Mouse (Mus musculus): ENCODE results near the gene Hoxc6. TPM values are rescaled to one million over a fixed set of nuclear protein-coding genes. Genes with fewer than 3 reads are reported as not detected.
A peak's percentile ranks its signal among the peaks of the same experiment; 100 is the strongest.

The Hoxc6 gene
- total and polyA plus RNA-seq, 2 experiments from 2014 or later, result not detected

- Histone ChIP-seq H3K4me3 (ENCODE audit: low read depth, low read length) (peak overlapping the region; percentile 18; the same call in 1 of the 2 replicates), H3K9ac (no peak overlapping the region)
- 3% methylated on average over 17 of the region's 17 CpGs for WGBS
Observed at GRCm38 (mm10) chr15:103013238-103013984, 15.4 kb downstream of the Hoxc6 start.

DNA sequence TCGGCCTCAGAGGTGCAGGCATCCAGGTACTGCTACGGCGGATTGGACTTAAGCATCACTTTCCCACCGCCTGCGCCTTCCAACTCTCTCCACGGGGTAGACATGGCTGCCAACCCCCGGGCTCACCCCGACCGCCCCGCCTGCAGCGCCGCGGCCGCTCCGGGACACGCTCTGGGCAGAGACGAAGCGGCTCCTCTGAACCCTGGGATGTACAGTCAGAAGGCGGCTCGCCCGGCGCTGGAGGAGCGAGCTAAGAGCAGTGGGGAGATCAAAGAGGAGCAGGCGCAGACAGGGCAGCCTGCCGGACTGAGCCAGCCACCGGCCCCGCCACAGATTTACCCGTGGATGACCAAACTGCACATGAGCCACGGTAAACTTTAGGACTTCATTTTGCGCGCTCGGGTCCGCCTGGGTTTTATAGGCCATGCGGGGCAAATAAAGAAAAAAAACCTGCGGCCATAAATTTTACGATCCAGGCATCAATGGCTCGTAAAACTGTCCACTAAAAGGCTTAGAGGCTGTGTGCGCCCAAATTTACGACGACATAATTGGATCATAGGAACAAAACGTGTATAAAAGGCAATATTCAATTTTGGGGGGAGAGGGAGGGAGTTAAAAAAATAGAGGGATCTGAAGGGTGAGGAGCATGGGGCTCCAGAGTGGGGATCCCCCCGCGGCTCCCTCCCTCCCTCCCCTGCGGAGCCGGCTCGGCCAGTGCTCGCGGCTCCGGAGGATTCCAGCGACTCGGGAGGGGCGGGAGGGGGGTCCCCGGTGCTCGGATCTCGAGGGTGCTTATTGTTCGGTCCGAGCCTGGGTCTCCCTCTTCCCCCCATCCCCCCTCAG is 16.3 kb downstream of the Hoxc6 start:
- Histone ChIP-seq H3K36me3 (ENCODE audit: insufficient read depth) (no peaks in the 10 kb centered on the region), H3K4me1 (ENCODE audit: insufficient read depth) (no peaks in the 10 kb centered on the region), H3K27ac (ENCODE audit: low read depth, low read length) (no peak overlapping the region), H3K4me3 (ENCODE audit: low read depth, low read length) (peak overlapping the region; percentile 5; the same call in 1 of the 2 replicates), H3K9me3 (ENCODE audit: low read length) (0 out of 2 replicates have a peak, but pooled peaks cover 2% of the 10 kb centered on the region), H3K27me3 (ENCODE audit: insufficient read depth, low read length) (peaks cover 96% of the 10 kb centered on the region), H3K4me2 (ENCODE audit: low read depth) (no peak overlapping the region), H3K9ac (no peak overlapping the region)
- ATAC-seq (peak; percentile 6; the same call in 1 of the 2 replicates), DNase-seq (no peak)
- WGBS, result under 1% methylated on average over 57 of the region's 57 CpGs
- no peak for TF ChIP-seq CTCF (IDR thresholded peaks at IDR 0.05; ENCODE audit: low read depth)

More at GRCm38 (mm10) chr15:103013238-103013984, 15.4 kb downstream of the Hoxc6 start:
- DNase-seq (peak; percentile 77), ATAC-seq (no peak)
- Histone ChIP-seq H3K27ac (ENCODE audit: low read depth, low read length) (no peak overlapping the region), H3K4me2 (ENCODE audit: low read depth) (no peak overlapping the region), H3K27me3 (ENCODE audit: insufficient read depth, low read length) (peaks cover 96% of the 10 kb centered on the region), H3K36me3 (ENCODE audit: insufficient read depth) (no peaks in the 10 kb centered on the region), H3K4me1 (ENCODE audit: insufficient read depth) (no peaks in the 10 kb centered on the region), H3K9me3 (ENCODE audit: low read length) (0 out of 2 replicates have a peak, but pooled peaks cover 3% of the 10 kb centered on the region)
- TF ChIP-seq CTCF (IDR thresholded peaks at IDR 0.05; ENCODE audit: low read depth), result peak; percentile 82

GRCm38 (mm10) chr15:103015009-103015399 is 16.9 kb downstream of the Hoxc6 start:
- ATAC-seq (no peak), DNase-seq (no peak)
- Histone ChIP-seq H3K9ac (no peak overlapping the region), H3K27ac (ENCODE audit: low read depth, low read length) (no peak overlapping the region), H3K4me2 (ENCODE audit: low read depth) (no peak overlapping the region), H3K9me3 (ENCODE audit: low read length) (no peaks in the 10 kb centered on the region), H3K4me1 (ENCODE audit: insufficient read depth) (no peaks in the 10 kb centered on the region), H3K36me3 (ENCODE audit: insufficient read depth) (no peaks in the 10 kb centered on the region), H3K4me3 (ENCODE audit: low read depth, low read length) (no peak overlapping the region), H3K27me3 (ENCODE audit: insufficient read depth, low read length) (peaks cover 96% of the 10 kb centered on the region)
- TF ChIP-seq CTCF (IDR thresholded peaks at IDR 0.05; ENCODE audit: low read depth), result no peak
- 2% methylated on average over 28 of the region's 28 CpGs for WGBS

- Histone ChIP-seq H3K27ac (ENCODE audit: low read depth, low read length) (no peak overlapping the region), H3K4me1 (ENCODE audit: insufficient read depth) (no peaks in the 10 kb centered on the region), H3K4me2 (ENCODE audit: low read depth) (no peak overlapping the region), H3K36me3 (ENCODE audit: insufficient read depth) (no peaks in the 10 kb centered on the region), H3K4me3 (ENCODE audit: low read depth, low read length) (no peak overlapping the region), H3K9me3 (ENCODE audit: low read length) (no peaks in the 10 kb centered on the region), H3K27me3 (ENCODE audit: insufficient read depth, low read length) (peaks cover 96% of the 10 kb centered on the region), H3K9ac (no peak overlapping the region)
- TF ChIP-seq CTCF (IDR thresholded peaks at IDR 0.05; ENCODE audit: low read depth), result no peak
- no peak for DNase-seq
- WGBS, result 2% methylated on average over 19 of the region's 19 CpGs
- no peak for ATAC-seq
Observed at GRCm38 (mm10) chr15:103015406-103016166, 17.5 kb downstream of the Hoxc6 start.

DNA sequence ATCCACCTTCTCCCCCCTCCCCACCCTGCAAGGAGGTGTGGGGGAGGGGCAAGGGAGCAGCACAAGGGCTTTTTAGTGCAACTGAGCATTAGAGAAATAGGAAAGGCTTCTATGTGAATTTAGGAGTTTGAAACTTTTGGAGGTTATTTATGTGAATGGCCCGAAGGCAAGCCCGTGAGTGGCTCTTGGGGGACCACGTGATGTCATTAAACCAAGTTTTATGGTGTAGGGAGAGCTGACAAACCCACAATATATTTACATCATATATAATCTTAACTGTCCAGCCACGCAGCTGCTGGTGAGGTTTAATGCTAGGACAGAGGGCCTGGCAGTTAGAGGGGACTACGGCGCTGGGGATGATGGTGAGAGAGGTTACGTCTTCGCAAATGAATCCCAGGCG is 20.6 kb downstream of the Hoxc6 start, which contains the start of gene Hoxc4:
Gene Hoxc4 (plus strand): TSS at position 299 of the 400 bp plus-strand sequence.
- TF ChIP-seq CTCF (IDR thresholded peaks at IDR 0.05; ENCODE audit: low read depth), result no peak
- H3K9me3 ChIP-seq (ENCODE audit: low read length), result no peaks in the 10 kb centered on the region
- WGBS, result 5% methylated on average over 9 of the region's 9 CpGs
- ATAC-seq (no peak), DNase-seq (no peak)
- H3K9ac ChIP-seq, result no peak within 1 kb of the TSS
- no peaks in the 10 kb centered on the region for H3K4me1 ChIP-seq (ENCODE audit: insufficient read depth)
- H3K27ac ChIP-seq (ENCODE audit: low read depth, low read length), result no peak within 1 kb of the TSS
- no peak within 1 kb of the TSS for H3K4me3 ChIP-seq (ENCODE audit: low read depth, low read length)
- peaks cover 98% of the 10 kb centered on the region for H3K27me3 ChIP-seq (ENCODE audit: insufficient read depth, low read length)
- no peaks in the 10 kb centered on the region for H3K36me3 ChIP-seq (ENCODE audit: insufficient read depth)
- H3K4me2 ChIP-seq (ENCODE audit: low read depth), result no peak within 1 kb of the TSS

DNA sequence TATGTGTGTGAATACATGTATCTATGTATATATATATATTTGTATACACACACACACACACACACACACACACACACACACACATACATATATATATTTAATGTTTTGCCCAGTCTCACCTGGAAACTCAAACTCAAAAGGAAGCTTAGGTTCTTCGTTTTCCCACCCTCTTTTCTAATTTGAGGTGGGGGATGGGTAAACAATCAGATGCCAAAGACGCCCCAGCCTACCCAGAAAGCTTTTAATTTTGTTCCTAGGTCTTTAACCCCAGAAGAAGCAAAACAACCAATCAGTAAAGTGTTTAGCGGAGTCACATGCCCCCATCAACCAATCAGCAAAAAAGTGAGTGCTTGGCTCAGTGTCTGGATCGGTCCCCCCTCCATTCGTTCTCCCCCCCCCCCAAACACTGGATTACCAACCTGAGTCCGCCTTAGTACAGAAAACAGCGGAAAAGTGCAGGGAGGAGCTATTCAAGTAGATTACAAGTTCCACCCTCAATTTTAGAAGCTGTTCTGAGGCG is 22.9 kb downstream of the Hoxc6 start:
- Histone ChIP-seq H3K27ac (ENCODE audit: low read depth, low read length) (no peak overlapping the region), H3K36me3 (ENCODE audit: insufficient read depth) (no peaks in the 10 kb centered on the region), H3K9ac (no peak overlapping the region), H3K4me2 (ENCODE audit: low read depth) (no peak overlapping the region), H3K9me3 (ENCODE audit: low read length) (no peaks in the 10 kb centered on the region), H3K4me3 (ENCODE audit: low read depth, low read length) (no peak overlapping the region), H3K4me1 (ENCODE audit: insufficient read depth) (no peaks in the 10 kb centered on the region), H3K27me3 (ENCODE audit: insufficient read depth, low read length) (peaks cover 97% of the 10 kb centered on the region)
- under 1% methylated on average over 8 of the region's 8 CpGs for WGBS
- ATAC-seq, result no peak
- TF ChIP-seq CTCF (IDR thresholded peaks at IDR 0.05; ENCODE audit: low read depth), result no peak
- DNase-seq, result no peak

Measured in forebrain, postnatal 0 days (tissue).